Mouse (Mus musculus) spleen, postnatal 4 days (tissue): ENCODE measurements around the gene Pars2.

Experiments used
- DNase-seq, 2 experiments: peaks; one replicate each; pipeline ENCODE4 v3.0.0; 2022; ENCODE audit warnings: low spot score in 2 of 2

Pars2 gene

GRCm38 (mm10) chr4:106704416-106704815 is 53.5 kb downstream of the Pars2 start:
- DNase-seq: no peak
